In the genomic region with DNA sequence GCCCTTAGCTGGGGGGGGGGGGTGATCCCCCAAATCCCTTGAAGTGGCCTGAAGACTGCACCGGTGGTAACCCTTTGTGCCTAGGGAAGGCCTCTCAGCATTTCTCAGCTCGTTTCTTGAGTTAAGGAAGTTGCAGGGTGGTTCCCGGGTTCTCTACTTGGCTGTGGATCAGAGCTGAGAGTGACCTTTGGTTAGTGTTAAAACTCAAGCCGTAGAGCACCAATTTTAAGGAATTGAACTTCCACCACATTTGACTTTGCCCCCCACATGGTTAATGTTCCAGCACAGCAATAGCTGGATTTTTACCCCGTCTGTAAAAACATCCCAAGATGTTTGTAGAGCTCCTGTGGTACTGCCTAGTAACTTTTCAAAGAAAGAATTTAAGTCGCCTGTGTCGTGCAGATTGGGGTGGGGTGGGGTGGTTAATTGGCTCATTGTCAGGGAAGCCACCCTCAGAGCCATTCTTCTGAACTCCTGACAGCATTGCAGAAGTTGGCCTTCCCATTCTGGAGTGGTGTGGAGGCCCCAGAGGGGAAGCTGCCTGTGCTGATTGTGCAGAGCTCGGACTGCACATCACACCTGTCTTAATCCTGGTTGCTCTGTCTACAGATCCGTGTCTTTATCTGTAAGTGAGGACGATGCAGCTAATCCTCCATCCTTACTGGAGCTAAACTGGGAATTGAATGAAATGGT, we compare ENCODE assay signal across 8 mouse cellular contexts. TPM values are rescaled to one million over a fixed set of nuclear protein-coding genes. Genes with fewer than 3 reads are reported as not detected.
DNase-seq lines count a peak whose midpoint lies in the region; ATAC-seq and TF ChIP-seq lines count a peak whose summit lies in the region.

No protein-coding gene starts in this region.

- no peak for TF ChIP-seq POLR2A in CH12.LX (IDR thresholded peaks at IDR 0.05; ENCODE audit: low read depth, low read length)

- TF ChIP-seq CTCF in CH12.LX (conservative IDR thresholded peaks at IDR 0.05 in 1 of 2, IDR thresholded peaks at IDR 0.05 in 1 of 2; ENCODE audit: low read depth in 2 of 2, low read length in 2 of 2) = no peak

- H3K9me3 ChIP-seq in CH12.LX (replicated peaks; ENCODE audit: low read length) = no peaks in the 10 kb centered on the region
- no peaks in the 10 kb centered on the region for H3K9me3 ChIP-seq in hindbrain, embryonic 15.5 days
- no peaks in the 10 kb centered on the region for H3K9me3 ChIP-seq in liver, embryonic 13.5 days (replicated peaks)

- ATAC-seq in hindbrain, embryonic 15.5 days (ENCODE audit: low FRiP score, low read depth) = no peak
- ATAC-seq in liver, embryonic 13.5 days (ENCODE audit: low read depth) = no peak
- no peak for ATAC-seq in erythroid progenitor cell, adult 5-6 weeks (replicated peaks; ENCODE audit: low FRiP score, poor library complexity, severe bottlenecking)

- TF ChIP-seq EP300 in CH12.LX (IDR thresholded peaks at IDR 0.05; ENCODE audit: low read length) = no peak

- H3K4me1 ChIP-seq in CH12.LX (ENCODE audit: control insufficient read depth in 1 of 2, insufficient read depth in 2 of 2) = peaks cover 0 to 24% of the 10 kb centered on the region in 2 experiments; a peak in 2 of 4 replicates
- H3K4me1 ChIP-seq in hindbrain, embryonic 15.5 days (replicated peaks) = peaks cover 26% of the 10 kb centered on the region
- peaks cover 50% of the 10 kb centered on the region for H3K4me1 ChIP-seq in liver, embryonic 13.5 days (replicated peaks)

- H3K9ac ChIP-seq in CH12.LX (ENCODE audit: insufficient read depth, low read depth) = no peak overlapping the region
- peak overlapping the region; percentile 70; the same call in 1 of the 2 replicates for H3K9ac ChIP-seq in hindbrain, embryonic 15.5 days
- peak overlapping the region; percentile 89 for H3K9ac ChIP-seq in liver, embryonic 13.5 days

- DNase-seq in CH12.LX (ENCODE audit: extremely low read depth) = no peak
- DNase-seq in R1 (ENCODE audit: low read depth, low spot score) = peak; percentile 91
- DNase-seq in liver, embryonic 13.5 days = no peak
- no peak for DNase-seq in gastrocnemius, adult 8-10 months (ENCODE audit: low spot score in 2 of 2)
- DNase-seq in cerebellum, postnatal 25 days = no peak
- no peak for DNase-seq in layer of hippocampus, adult 8-10 months (ENCODE audit: low spot score in 2 of 2)

- no peak for TF ChIP-seq RAD21 in CH12.LX (IDR thresholded peaks at IDR 0.05; ENCODE audit: low read depth, low read length)

- H3K4me3 ChIP-seq in CH12.LX (replicated peaks in 1 of 3; ENCODE audit: low read depth in 2 of 3, low read length in 2 of 3, poor library complexity in 1 of 3) = no peak overlapping the region
- peak overlapping the region; percentile 71 for H3K4me3 ChIP-seq in hindbrain, embryonic 15.5 days
- H3K4me3 ChIP-seq in liver, embryonic 13.5 days (replicated peaks) = peak overlapping the region; percentile 93

- H3K27me3 ChIP-seq in CH12.LX (replicated peaks) = no peaks in the 10 kb centered on the region
- H3K27me3 ChIP-seq in hindbrain, embryonic 15.5 days = no peaks in the 10 kb centered on the region
- no peaks in the 10 kb centered on the region for H3K27me3 ChIP-seq in liver, embryonic 13.5 days

- WGBS in hindbrain, embryonic 15.5 days = 45% methylated on average over 10 of the region's 10 CpGs
- WGBS in liver, embryonic 13.5 days (ENCODE audit: insufficient replicate concordance) = 44% methylated on average over 10 of the region's 10 CpGs

- H3K79me2 ChIP-seq in CH12.LX (replicated peaks; ENCODE audit: control insufficient read depth, extremely low read depth, insufficient read depth, poor library complexity, severe bottlenecking) = no peaks in the 10 kb centered on the region

- H3K27ac ChIP-seq in CH12.LX (ENCODE audit: insufficient read depth, low read depth) = no peak overlapping the region
- peak overlapping the region; percentile 37; the same call in 1 of the 2 replicates for H3K27ac ChIP-seq in hindbrain, embryonic 15.5 days (replicated peaks)
- H3K27ac ChIP-seq in liver, embryonic 13.5 days = peak overlapping the region; percentile 89

- H3K4me2 ChIP-seq in CH12.LX (ENCODE audit: insufficient read depth, low read depth, poor library complexity, severe bottlenecking) = peak overlapping the region; percentile 85
- H3K4me2 ChIP-seq in hindbrain, embryonic 15.5 days = peak overlapping the region; percentile 90
- H3K4me2 ChIP-seq in liver, embryonic 13.5 days = peak overlapping the region; percentile 96

- H3K36me3 ChIP-seq in CH12.LX (replicated peaks in 1 of 2; ENCODE audit: control insufficient read depth in 1 of 2, insufficient read depth in 1 of 2, low read length in 1 of 2) = peaks cover 10 to 40% of the 10 kb centered on the region in 2 experiments
- peaks cover 11% of the 10 kb centered on the region for H3K36me3 ChIP-seq in hindbrain, embryonic 15.5 days
- H3K36me3 ChIP-seq in liver, embryonic 13.5 days = peaks cover 17% of the 10 kb centered on the region

- in situ Hi-C loops in CH12.LX (cut with MboI; ENCODE audit: low pct_ligation_motif_present, low pct_unique_long_range_greater_than_20kb, low sequenced_read_pairs) = no loop called here

- dilution Hi-C loops in CH12.LX (cut with MboI; ENCODE audit: extremely low pct_ligation_motif_present, extremely low pct_unique_long_range_greater_than_20kb, low sequenced_read_pairs) = no loop called here

TF ChIP-seq in CH12.LX, 34 proteins besides CTCF, POLR2A, EP300 and RAD21:
- TF ChIP-seq CHD2 (IDR thresholded peaks at IDR 0.05; ENCODE audit: low read length) = no peak

RNA-seq across cellular contexts. Expression of a gene that starts 1.5 kb away (rescaled TPM):
- 32.1 and 35.1 TPM in 2 replicates for total RNA-seq in CH12.LX (2012; rRNA removed)
- total RNA-seq in CH12.LX (2014; rRNA removed) = 21.4 and 25.9 TPM in 2 replicates
- 36.1 and 36.8 TPM in 2 replicates for polyA plus RNA-seq in CH12.LX (2012; ENCODE audit: insufficient read length, low read depth)
- 12.4 and 12.5 TPM in 2 replicates for polyA plus RNA-seq in hindbrain, embryonic 15.5 days (2015; fragmentation: Nextera tagmentation; extraction: Ambion mirVana)
- 2.8 and 3.7 TPM in 2 replicates for polyA plus RNA-seq in liver, embryonic 13.5 days (2015; fragmentation: Nextera tagmentation; extraction: Ambion mirVana)
- 4.7 and 9.2 TPM in 2 replicates for total RNA-seq in erythroid progenitor cell, adult 5-6 weeks (2015; ENCODE audit: low replicate concordance)
- 4.8 and 13.2 TPM in 2 replicates for total RNA-seq in erythroid progenitor cell, adult 5-6 weeks (2017; ENCODE audit: low replicate concordance)
- total RNA-seq in gastrocnemius, adult 8-10 months (2022) = 10 to 100 TPM; 11.1 to 13.9 (median 11.2) TPM
- 10 to 100 TPM; 49.6 to 61.9 (median 58.5) TPM for total RNA-seq in layer of hippocampus, adult 8-10 months (2022)

RNA-seq across cellular contexts. Expression of a gene that starts 10.7 kb away (rescaled TPM):
- total RNA-seq in CH12.LX (2012; rRNA removed) (9.5 and 13.4 TPM in 2 replicates), CH12.LX (2014; rRNA removed) (4.8 and 5.5 TPM in 2 replicates)
- 13.3 and 15.0 TPM in 2 replicates for polyA plus RNA-seq in CH12.LX (2012; ENCODE audit: insufficient read length, low read depth)
- 13.7 and 13.9 TPM in 2 replicates for polyA plus RNA-seq in hindbrain, embryonic 15.5 days (2015; fragmentation: Nextera tagmentation; extraction: Ambion mirVana)
- polyA plus RNA-seq in liver, embryonic 13.5 days (2015; fragmentation: Nextera tagmentation; extraction: Ambion mirVana) = 2.2 and 2.6 TPM in 2 replicates
- 10.9 and 27.4 TPM in 2 replicates for total RNA-seq in erythroid progenitor cell, adult 5-6 weeks (2015; ENCODE audit: low replicate concordance)
- total RNA-seq in erythroid progenitor cell, adult 5-6 weeks (2017; ENCODE audit: low replicate concordance) = 6.7 and 11.7 TPM in 2 replicates
- total RNA-seq in gastrocnemius, adult 8-10 months (2022) = 10 to 100 TPM; 23.5 to 24.8 (median 24.3) TPM
- total RNA-seq in layer of hippocampus, adult 8-10 months (2022) = 100 to 1,000 TPM; 173 to 203 (median 195) TPM

RNA-seq across cellular contexts. Expression of a gene that starts 36.2 kb away (rescaled TPM):
- total RNA-seq in CH12.LX (2012; rRNA removed) = 9.2 and 9.7 TPM in 2 replicates
- 0.23 TPM in 1 of 2 replicates, not detected in the other for total RNA-seq in CH12.LX (2014; rRNA removed)
- not detected in 2 replicates for polyA plus RNA-seq in CH12.LX (2012; ENCODE audit: insufficient read length, low read depth)
- 23.7 and 26.1 TPM in 2 replicates for polyA plus RNA-seq in hindbrain, embryonic 15.5 days (2015; fragmentation: Nextera tagmentation; extraction: Ambion mirVana)
- 14.2 and 15.6 TPM in 2 replicates for polyA plus RNA-seq in liver, embryonic 13.5 days (2015; fragmentation: Nextera tagmentation; extraction: Ambion mirVana)
- total RNA-seq in erythroid progenitor cell, adult 5-6 weeks (2015; ENCODE audit: low replicate concordance) = not detected in 2 replicates
- 1.7 TPM in 1 of 2 replicates, not detected in the other for total RNA-seq in erythroid progenitor cell, adult 5-6 weeks (2017; ENCODE audit: low replicate concordance)
- total RNA-seq in gastrocnemius, adult 8-10 months (2022) = 10 to 100 TPM; 50.3 to 59.4 (median 56.9) TPM
- 10 to 100 TPM; 18.7 to 28.3 (median 21.4) TPM for total RNA-seq in layer of hippocampus, adult 8-10 months (2022)

RNA-seq across cellular contexts. Expression of a gene that starts 41.6 kb away (rescaled TPM):
- 33.7 and 36.5 TPM in 2 replicates for total RNA-seq in CH12.LX (2012; rRNA removed)
- 15.3 and 15.6 TPM in 2 replicates for total RNA-seq in CH12.LX (2014; rRNA removed)
- polyA plus RNA-seq in CH12.LX (2012; ENCODE audit: insufficient read length, low read depth) = 34.7 and 42.8 TPM in 2 replicates
- 26.3 and 27.7 TPM in 2 replicates for polyA plus RNA-seq in hindbrain, embryonic 15.5 days (2015; fragmentation: Nextera tagmentation; extraction: Ambion mirVana)
- polyA plus RNA-seq in liver, embryonic 13.5 days (2015; fragmentation: Nextera tagmentation; extraction: Ambion mirVana) = 22.8 and 23.9 TPM in 2 replicates
- 8.6 and 13.4 TPM in 2 replicates for total RNA-seq in erythroid progenitor cell, adult 5-6 weeks (2015; ENCODE audit: low replicate concordance)
- 2.3 and 4.0 TPM in 2 replicates for total RNA-seq in erythroid progenitor cell, adult 5-6 weeks (2017; ENCODE audit: low replicate concordance)
- total RNA-seq in gastrocnemius, adult 8-10 months (2022) = 1 to 10 TPM; 3.1 to 3.9 (median 3.4) TPM
- total RNA-seq in layer of hippocampus, adult 8-10 months (2022) = 10 to 100 TPM in 2 of 4 experiments, 1 to 10 TPM in 2; 7.3 to 14.0 (median 10.4) TPM

RNA-seq across cellular contexts. Expression of a gene that starts 43.2 kb away (rescaled TPM):
- total RNA-seq in CH12.LX (2012; rRNA removed) (49.2 and 56.7 TPM in 2 replicates), CH12.LX (2014; rRNA removed) (34.8 and 38.4 TPM in 2 replicates)
- polyA plus RNA-seq in CH12.LX (2012; ENCODE audit: insufficient read length, low read depth) = 62.3 and 63.7 TPM in 2 replicates
- polyA plus RNA-seq in hindbrain, embryonic 15.5 days (2015; fragmentation: Nextera tagmentation; extraction: Ambion mirVana) = 62.1 and 67.1 TPM in 2 replicates
- 40.5 and 42.5 TPM in 2 replicates for polyA plus RNA-seq in liver, embryonic 13.5 days (2015; fragmentation: Nextera tagmentation; extraction: Ambion mirVana)
- 2.9 and 10.5 TPM in 2 replicates for total RNA-seq in erythroid progenitor cell, adult 5-6 weeks (2015; ENCODE audit: low replicate concordance)
- total RNA-seq in erythroid progenitor cell, adult 5-6 weeks (2017; ENCODE audit: low replicate concordance) = 3.5 and 7.6 TPM in 2 replicates
- total RNA-seq in gastrocnemius, adult 8-10 months (2022) = 1 to 10 TPM; 3.4 to 5.1 (median 4.3) TPM
- 10 to 100 TPM; 32.9 to 40.2 (median 35.2) TPM for total RNA-seq in layer of hippocampus, adult 8-10 months (2022)

Comparison
In these comparisons a context has a peak if more than half of its experiments do, and no peak if none do; other contexts are left out.
1. H3K4me3 ChIP-seq: peak in hindbrain, embryonic 15.5 days (single experiment) and liver, embryonic 13.5 days (single experiment); none in CH12.LX (0 of 3).
2. RNA of a gene that starts 10.7 kb away (total RNA-seq): 173 to 203 TPM in layer of hippocampus, adult 8-10 months; 23.5 to 24.8 TPM in gastrocnemius, adult 8-10 months, 4.8 to 13.4 TPM in CH12.LX and 6.7 to 27.4 TPM in erythroid progenitor cell, adult 5-6 weeks; every median in the first group is over 4 times any median in the second.
3. Peak in every context shown above with its lines, with median percentiles within 50 percentile points of each other: H3K4me2 ChIP-seq.